Mouse (Mus musculus): Measurements from ENCODE around the gene Rgs7. TPM values are rescaled to one million over a fixed set of nuclear protein-coding genes. Genes with fewer than 3 reads are reported as not detected.

Rgs7 gene
- polyA plus RNA-seq, 1 experiment from 2014 or later = 44.9 TPM

DNA sequence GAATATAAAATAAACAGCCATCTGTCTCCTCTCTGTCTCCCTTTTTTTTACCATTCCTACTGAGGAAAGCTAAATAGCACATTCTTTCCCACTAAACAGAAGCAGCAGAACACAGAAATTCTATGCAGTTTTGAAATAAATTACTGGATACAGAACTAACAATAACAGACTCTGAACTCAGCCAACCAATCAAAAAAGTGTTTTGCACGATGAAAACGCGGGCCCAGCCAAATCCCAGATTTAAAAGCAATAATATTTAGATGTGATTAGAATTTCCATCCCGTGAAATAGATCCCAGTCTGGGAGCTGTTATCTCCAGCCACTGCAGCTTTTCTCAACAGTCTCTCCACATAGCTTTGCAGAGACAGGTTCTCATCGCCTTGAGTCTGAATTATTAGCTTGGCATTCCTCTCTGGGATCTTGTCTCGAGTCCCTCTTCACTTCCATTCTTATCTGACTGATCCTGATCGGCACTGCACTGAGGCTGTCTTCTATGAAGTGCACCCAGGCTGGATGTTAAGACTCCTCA, 466.5 kb downstream of the Rgs7 start:
- Histone ChIP-seq H3K4me2 (ENCODE audit: low read length) (no peak overlapping the region), H3K36me3 (ENCODE audit: control insufficient read depth, insufficient read depth, low read length) (no peaks in the 10 kb centered on the region), H3K4me1 (ENCODE audit: control insufficient read depth, insufficient read depth, low read length) (peaks cover 5% of the 10 kb centered on the region), H3K9me3 (replicated peaks; ENCODE audit: control insufficient read depth, low read length, poor library complexity, severe bottlenecking) (no peaks in the 10 kb centered on the region), H3K27ac (ENCODE audit: low read length) (no peak overlapping the region), H3K4me3 (ENCODE audit: low read depth, low read length) (no peak overlapping the region), H3K27me3 (ENCODE audit: control insufficient read depth, insufficient read depth, low read depth, low read length) (no peaks in the 10 kb centered on the region), H3K9ac (ENCODE audit: low read depth, low read length) (no peak overlapping the region)
- WGBS = 69% methylated on average over 7 of the region's 7 CpGs
- no peak for ATAC-seq

DNA sequence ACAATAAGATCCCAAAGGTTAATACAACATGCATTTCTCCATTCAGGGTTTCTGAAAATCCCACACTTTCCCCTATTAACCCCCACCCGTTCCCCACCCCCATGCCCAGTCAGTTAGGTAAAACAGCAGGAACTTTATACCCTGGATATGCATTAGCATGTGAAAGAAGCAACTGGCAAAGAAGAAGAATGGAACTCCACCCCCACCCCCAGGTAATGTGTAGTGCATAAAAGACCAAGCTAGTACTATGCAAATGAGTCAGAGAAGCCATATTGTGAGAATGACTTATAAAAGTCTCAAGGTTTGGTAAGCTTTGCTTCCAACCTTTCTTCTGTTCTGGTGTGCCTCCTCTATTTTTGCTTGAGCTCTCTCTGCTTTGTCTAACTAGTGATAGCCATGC, 468.2 kb downstream of the Rgs7 start:
- H3K9ac ChIP-seq (ENCODE audit: low read depth, low read length) = no peak overlapping the region
- peaks cover 5% of the 10 kb centered on the region for H3K4me1 ChIP-seq (ENCODE audit: control insufficient read depth, insufficient read depth, low read length)
- no peak overlapping the region for H3K4me3 ChIP-seq (ENCODE audit: low read depth, low read length)
- no peaks in the 10 kb centered on the region for H3K27me3 ChIP-seq (ENCODE audit: control insufficient read depth, insufficient read depth, low read depth, low read length)
- ATAC-seq = no peak
- 45% methylated on average over 1 of the region's 1 CpGs for WGBS
- no peak overlapping the region for H3K4me2 ChIP-seq (ENCODE audit: low read length)
- H3K27ac ChIP-seq (ENCODE audit: low read length) = no peak overlapping the region
- no peaks in the 10 kb centered on the region for H3K9me3 ChIP-seq (replicated peaks; ENCODE audit: control insufficient read depth, low read length, poor library complexity, severe bottlenecking)
- H3K36me3 ChIP-seq (ENCODE audit: control insufficient read depth, insufficient read depth, low read length) = no peaks in the 10 kb centered on the region

Other genes with a start within 250 kb of the Rgs7 start
- gene Kmo, start 127.9 kb upstream of the Rgs7 start, polyA plus RNA-seq (2015; fragmentation: Nextera tagmentation; extraction: Ambion mirVana) = 0.11 TPM in 1 of 2 replicates, not detected in the other
- gene Fh1, start 133.1 kb upstream of the Rgs7 start, polyA plus RNA-seq (2015; fragmentation: Nextera tagmentation; extraction: Ambion mirVana) = 88.9 and 91.9 TPM in 2 replicates
- 8.6 and 9.8 TPM in 2 replicates for gene Opn3, start 200.3 kb upstream of the Rgs7 start, polyA plus RNA-seq (2015; fragmentation: Nextera tagmentation; extraction: Ambion mirVana)
- gene Chml, start 200.4 kb upstream of the Rgs7 start, polyA plus RNA-seq (2015; fragmentation: Nextera tagmentation; extraction: Ambion mirVana) = 3.6 and 4.2 TPM in 2 replicates
- gene Wdr64, start 206.1 kb upstream of the Rgs7 start, polyA plus RNA-seq (2015; fragmentation: Nextera tagmentation; extraction: Ambion mirVana) = not detected in 2 replicates

Measured in midbrain, embryonic 16.5 days (tissue).